Mouse (Mus musculus): Measurements from ENCODE around the gene Ankrd11. TPM values are rescaled to one million over a fixed set of nuclear protein-coding genes. Genes with fewer than 3 reads are reported as not detected.
"Not testable (repeated sequence)": the region's sequence is repeated elsewhere in the genome, so short reads cannot be mapped to it uniquely, and the experiment has no call there.

The Ankrd11 gene
- total RNA-seq, 4 experiments from 2014 or later: 149 to 174 (median 162) TPM

- no peak for DNase-seq (ENCODE audit: low spot score in 2 of 2)
Measured at GRCm38 (mm10) chr8:123040110-123040650, 1.9 kb downstream of the Ankrd11 start.

- DNase-seq (ENCODE audit: low spot score in 2 of 2): no peak
Measured at GRCm38 (mm10) chr8:123039376-123040109, 2.5 kb downstream of the Ankrd11 start.

GRCm38 (mm10) chr8:123038351-123038750, 3.7 kb downstream of the Ankrd11 start:
- DNase-seq (ENCODE audit: low spot score in 2 of 2): no peak

- no peak for DNase-seq (ENCODE audit: low spot score in 2 of 2)
Measured at GRCm38 (mm10) chr8:123037487-123037886, 4.6 kb downstream of the Ankrd11 start.

GRCm38 (mm10) chr8:123036956-123037355, 5.1 kb downstream of the Ankrd11 start:
- no peak for DNase-seq (ENCODE audit: low spot score in 2 of 2)

- DNase-seq (ENCODE audit: low spot score in 2 of 2): no peak
Measured at GRCm38 (mm10) chr8:123034171-123034570, 7.9 kb downstream of the Ankrd11 start.

GRCm38 (mm10) chr8:123033431-123033830, 8.6 kb downstream of the Ankrd11 start:
- DNase-seq (ENCODE audit: low spot score in 2 of 2): no peak

- no peak for DNase-seq (ENCODE audit: low spot score in 2 of 2)
Measured at GRCm38 (mm10) chr8:123032730-123033129, 9.3 kb downstream of the Ankrd11 start.

- no peak for DNase-seq (ENCODE audit: low spot score in 2 of 2)
Measured at GRCm38 (mm10) chr8:123031321-123031978, 10.6 kb downstream of the Ankrd11 start.

- DNase-seq (ENCODE audit: low spot score in 2 of 2): not testable (repeated sequence)
Measured at GRCm38 (mm10) chr8:123030091-123030490, 12.0 kb downstream of the Ankrd11 start.

- DNase-seq (ENCODE audit: low spot score in 2 of 2): no peak
Measured at GRCm38 (mm10) chr8:123027786-123028185, 14.3 kb downstream of the Ankrd11 start.

- no peak for DNase-seq (ENCODE audit: low spot score in 2 of 2)
Measured at GRCm38 (mm10) chr8:123025951-123026351, 16.1 kb downstream of the Ankrd11 start.

GRCm38 (mm10) chr8:123024226-123024625, 17.9 kb downstream of the Ankrd11 start:
- no peak for DNase-seq (ENCODE audit: low spot score in 2 of 2)

GRCm38 (mm10) chr8:123022727-123023126, 19.4 kb downstream of the Ankrd11 start:
- DNase-seq (ENCODE audit: low spot score in 2 of 2): no peak

- no peak for DNase-seq (ENCODE audit: low spot score in 2 of 2)
Measured at GRCm38 (mm10) chr8:123021259-123021658, 20.8 kb downstream of the Ankrd11 start.

GRCm38 (mm10) chr8:123020859-123021258, 21.2 kb downstream of the Ankrd11 start:
- no peak for DNase-seq (ENCODE audit: low spot score in 2 of 2)

- DNase-seq (ENCODE audit: low spot score in 2 of 2): no peak
Measured at GRCm38 (mm10) chr8:123020084-123020483, 22.0 kb downstream of the Ankrd11 start.

GRCm38 (mm10) chr8:123018484-123019164, 23.5 kb downstream of the Ankrd11 start:
- no peak for DNase-seq (ENCODE audit: low spot score in 2 of 2)

GRCm38 (mm10) chr8:123017143-123017542, 24.9 kb downstream of the Ankrd11 start:
- no peak for DNase-seq (ENCODE audit: low spot score in 2 of 2)

- DNase-seq (ENCODE audit: low spot score in 2 of 2): no peak
Measured at GRCm38 (mm10) chr8:123015074-123015473, 27.0 kb downstream of the Ankrd11 start.

GRCm38 (mm10) chr8:123014429-123014828, 27.6 kb downstream of the Ankrd11 start:
- DNase-seq (ENCODE audit: low spot score in 2 of 2): no peak

- DNase-seq (ENCODE audit: low spot score in 2 of 2): no peak
Measured at GRCm38 (mm10) chr8:123011321-123011720, 30.8 kb downstream of the Ankrd11 start.

Data from layer of hippocampus, adult 8-10 months (tissue).